Mouse (Mus musculus) myocyte (in vitro differentiated cells): ENCODE results near the gene 4930513O06Rik. TPM values are rescaled to one million over a fixed set of nuclear protein-coding genes. Genes with fewer than 3 reads are reported as not detected.

Experiments used
- H3K27me3 ChIP-seq: one replicate; pipeline ENCODE4 v1.6.1; 2011; ENCODE audit not compliant: control insufficient read depth, insufficient read depth, insufficient read length
- H3K36me3 ChIP-seq: one replicate; pipeline ENCODE4 v1.6.1; 2011; ENCODE audit not compliant: control insufficient read depth, insufficient read depth
- H3K4me2 ChIP-seq: one replicate; pipeline ENCODE4 v1.6.1; 2011; ENCODE audit warnings: low read depth, control low read depth
- H3K4me3 ChIP-seq: one replicate; pipeline ENCODE4 v1.5.1; 2011; ENCODE audit warnings: mild to moderate bottlenecking, control low read depth, moderate library complexity
- H3K79me2 ChIP-seq: one replicate; pipeline ENCODE4 v1.6.1; 2011; ENCODE audit not compliant: control insufficient read depth, insufficient read depth
- H3ac ChIP-seq: one replicate; pipeline ENCODE4 v1.6.1; 2011; ENCODE audit not compliant: control insufficient read depth, insufficient read length
- CEBPB ChIP-seq: IDR thresholded peaks from 2 replicates; pipeline ENCODE4 v1.6.1; 2011; ENCODE audit warnings: mild to moderate bottlenecking, moderate library complexity; ENCODE audit not compliant: poor library complexity, insufficient read depth, severe bottlenecking
- E2F4 ChIP-seq: IDR thresholded peaks from one replicate; pipeline ENCODE4 v1.6.1; 2011; ENCODE audit warnings: mild to moderate bottlenecking, control low read depth, moderate library complexity; ENCODE audit not compliant: insufficient read depth
- MAX ChIP-seq: IDR thresholded peaks from one replicate; pipeline ENCODE4 v1.6.1; 2011; ENCODE audit warnings: low read depth, mild to moderate bottlenecking, control low read depth
- MYOD1 ChIP-seq, 3 experiments: IDR thresholded peaks; one replicate each; pipeline ENCODE4 v1.6.1; 2011; ENCODE audit warnings: control low read depth in 2 of 3, low read depth in 2 of 3, mild to moderate bottlenecking in 2 of 3, moderate library complexity in 1 of 3; ENCODE audit not compliant: insufficient read length in 2 of 3, control insufficient read depth in 1 of 3
- MYOG ChIP-seq, 3 experiments: IDR thresholded peaks; one replicate each; pipeline ENCODE4 v1.6.1; 2011; ENCODE audit warnings: control low read depth in 2 of 3, low read depth in 2 of 3, mild to moderate bottlenecking in 2 of 3; ENCODE audit not compliant: insufficient read length in 2 of 3, control insufficient read depth in 1 of 3, insufficient read depth in 1 of 3
- POLR2A ChIP-seq: IDR thresholded peaks from one replicate; pipeline ENCODE4 v1.6.1; 2011; ENCODE audit warnings: low read depth, mild to moderate bottlenecking, control low read depth, moderate library complexity; ENCODE audit not compliant: insufficient read length
- POLR2AphosphoS2 ChIP-seq: IDR thresholded peaks from one replicate; pipeline ENCODE4 v1.6.1; 2011; ENCODE audit warnings: low read depth, control low read depth; ENCODE audit not compliant: insufficient read length
- REST ChIP-seq: IDR thresholded peaks from one replicate; pipeline ENCODE4 v1.6.1; 2011; ENCODE audit warnings: mild to moderate bottlenecking, control low read depth, moderate library complexity; ENCODE audit not compliant: insufficient read depth, insufficient read length
- SRF ChIP-seq: IDR thresholded peaks from one replicate; pipeline ENCODE4 v1.6.1; 2011; ENCODE audit warnings: low read depth; ENCODE audit not compliant: control insufficient read depth, insufficient read length
- TCF12 ChIP-seq: IDR thresholded peaks from one replicate; pipeline ENCODE4 v1.6.1; 2011; ENCODE audit warnings: mild to moderate bottlenecking, control low read depth; ENCODE audit not compliant: poor library complexity, insufficient read depth, severe bottlenecking
- TCF3 ChIP-seq: IDR thresholded peaks from one replicate; pipeline ENCODE4 v1.6.1; 2011; ENCODE audit warnings: low read depth, control low read depth; ENCODE audit not compliant: insufficient read length
- USF1 ChIP-seq: IDR thresholded peaks from one replicate; pipeline ENCODE4 v1.6.1; 2011; ENCODE audit warnings: low read depth, mild to moderate bottlenecking, control low read depth, moderate library complexity
- polyA plus RNA-seq: library from polyadenylated mRNA; unstranded; fragments of >200 nt; fragmentation: generic; extraction: Trizol; gene quantifications from one replicate; pipeline ENCODE4 v1.2.1, GENCODE M21; 2012; ENCODE audit warnings: missing spikeins

The 4930513O06Rik gene
- not detected for polyA plus RNA-seq

DNA sequence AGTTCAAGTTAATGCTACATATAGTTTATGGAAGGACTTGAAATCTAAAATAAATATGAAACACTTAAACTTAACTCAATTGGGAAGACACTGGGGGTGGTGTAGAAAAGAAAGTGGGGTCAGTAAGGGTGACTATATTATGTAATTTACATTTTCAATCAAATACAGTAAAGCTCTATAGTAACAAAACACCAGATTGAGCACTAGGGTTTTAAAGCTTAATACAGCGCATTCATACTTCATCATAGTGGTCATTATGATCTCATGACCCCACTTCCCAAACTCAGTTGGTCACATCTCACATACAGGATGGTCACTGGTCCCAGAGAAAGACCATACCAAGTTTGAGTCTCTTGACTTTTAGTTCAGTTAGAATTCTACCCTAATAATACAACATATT lies at the start of gene 4930513O06Rik:
4930513O06Rik (plus strand) TSS at position 301 of the 400 bp plus-strand sequence.
- H3ac ChIP-seq: no peak within 1 kb of the TSS
- H3K4me3 ChIP-seq: no peak within 1 kb of the TSS
- H3K27me3 ChIP-seq: no peaks in the 10 kb centered on the region
- no peaks in the 10 kb centered on the region for H3K36me3 ChIP-seq
- H3K4me2 ChIP-seq: no peak within 1 kb of the TSS
- TF ChIP-seq SRF (no peak), REST (no peak), MYOG (IDR thresholded peaks at IDR 0.05; ENCODE audit: control insufficient read depth in 1 of 3, insufficient read depth in 1 of 3, insufficient read length in 2 of 3, low read depth in 2 of 3) (no peak), MYOD1 (IDR thresholded peaks at IDR 0.05; ENCODE audit: control insufficient read depth in 1 of 3, insufficient read length in 2 of 3, low read depth in 2 of 3) (no peak), POLR2AphosphoS2 (no peak), TCF3 (no peak), POLR2A (no peak)
- H3K79me2 ChIP-seq: no peaks in the 10 kb centered on the region

DNA sequence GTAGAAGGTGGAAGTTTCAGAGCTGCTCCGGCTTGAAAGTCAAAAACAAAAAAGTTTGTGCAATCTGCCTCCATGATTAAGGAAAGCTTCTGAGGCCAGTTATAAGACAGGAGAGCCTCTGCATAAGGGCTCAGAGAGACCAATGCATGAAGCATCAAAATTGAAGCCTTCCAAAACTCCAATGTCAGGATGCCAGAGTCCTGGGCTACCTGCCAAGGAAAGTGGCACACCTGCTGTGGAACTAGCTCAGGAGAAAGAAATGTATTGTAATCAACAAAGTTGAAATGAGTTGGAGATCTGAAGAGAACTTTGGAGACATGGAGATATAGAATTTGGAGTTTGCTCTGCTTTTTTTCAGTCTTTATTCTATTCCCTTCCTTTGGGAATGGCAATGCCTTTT lies 48.4 kb upstream of the 4930513O06Rik start:
- TF ChIP-seq CEBPB (no peak), POLR2A (no peak), USF1 (no peak), SRF (no peak), MYOG (IDR thresholded peaks at IDR 0.05; ENCODE audit: control insufficient read depth in 1 of 3, insufficient read depth in 1 of 3, insufficient read length in 2 of 3, low read depth in 2 of 3) (no peak), POLR2AphosphoS2 (no peak), MYOD1 (IDR thresholded peaks at IDR 0.05; ENCODE audit: control insufficient read depth in 1 of 3, insufficient read length in 2 of 3, low read depth in 2 of 3) (no peak), MAX (no peak), TCF12 (no peak), E2F4 (no peak), TCF3 (no peak), REST (no peak)
- Histone ChIP-seq H3K36me3 (no peaks in the 10 kb centered on the region), H3K4me3 (no peak overlapping the region), H3K4me2 (no peak overlapping the region), H3K27me3 (no peaks in the 10 kb centered on the region), H3ac (no peak overlapping the region), H3K79me2 (no peaks in the 10 kb centered on the region)

DNA sequence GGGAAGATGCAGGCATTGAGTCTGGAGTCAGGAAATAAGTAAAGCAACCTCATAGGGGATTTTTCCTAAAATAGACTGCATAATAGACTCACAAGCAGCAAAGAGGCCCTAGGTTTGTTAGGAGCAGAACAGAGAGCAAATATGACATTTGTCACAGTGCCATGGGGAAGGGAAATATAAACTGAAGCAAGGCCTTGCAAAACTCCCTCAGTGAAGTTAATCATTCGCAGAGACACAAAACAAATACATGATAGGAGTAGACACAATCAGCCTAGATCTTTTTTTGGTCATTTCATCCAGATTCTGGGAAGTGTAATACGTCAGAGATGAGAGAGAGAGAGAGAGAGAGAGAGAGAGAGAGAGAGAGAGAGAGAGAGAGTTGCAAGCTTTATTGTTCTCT lies 46.7 kb upstream of the 4930513O06Rik start:
- Histone ChIP-seq H3ac (no peak overlapping the region), H3K4me2 (no peak overlapping the region), H3K27me3 (no peaks in the 10 kb centered on the region), H3K79me2 (no peaks in the 10 kb centered on the region), H3K36me3 (no peaks in the 10 kb centered on the region), H3K4me3 (no peak overlapping the region)
- TF ChIP-seq MYOD1 (IDR thresholded peaks at IDR 0.05; ENCODE audit: control insufficient read depth in 1 of 3, insufficient read length in 2 of 3, low read depth in 2 of 3) (no peak), USF1 (no peak), MYOG (IDR thresholded peaks at IDR 0.05; ENCODE audit: control insufficient read depth in 1 of 3, insufficient read depth in 1 of 3, insufficient read length in 2 of 3, low read depth in 2 of 3) (no peak), REST (no peak), POLR2AphosphoS2 (no peak), MAX (no peak), TCF3 (no peak), TCF12 (no peak)

DNA sequence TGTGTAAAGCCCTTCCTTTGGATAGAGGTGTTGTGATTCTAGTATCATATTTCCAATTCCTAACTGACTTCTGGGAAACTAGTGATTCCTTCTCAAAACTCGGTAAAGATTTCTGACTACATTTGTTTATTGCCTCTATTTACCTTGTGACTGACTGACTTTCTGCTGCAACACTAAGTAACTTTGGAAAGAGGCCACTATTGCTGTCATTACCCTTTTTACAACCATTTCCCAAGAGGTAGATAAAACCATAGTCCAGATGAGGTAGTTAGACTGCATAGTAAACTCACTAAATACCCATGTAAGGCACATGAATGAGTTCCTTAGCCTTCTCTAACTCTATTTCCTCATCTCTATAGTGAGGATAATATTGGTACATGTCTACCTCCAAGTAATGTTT lies 44.9 kb upstream of the 4930513O06Rik start:
- Histone ChIP-seq H3K79me2 (no peaks in the 10 kb centered on the region), H3K27me3 (no peaks in the 10 kb centered on the region), H3K4me2 (no peak overlapping the region), H3K36me3 (no peaks in the 10 kb centered on the region), H3ac (no peak overlapping the region), H3K4me3 (no peak overlapping the region)
- TF ChIP-seq REST (no peak), POLR2AphosphoS2 (no peak), SRF (no peak), MYOG (IDR thresholded peaks at IDR 0.05; ENCODE audit: control insufficient read depth in 1 of 3, insufficient read depth in 1 of 3, insufficient read length in 2 of 3, low read depth in 2 of 3) (no peak), POLR2A (no peak), MYOD1 (IDR thresholded peaks at IDR 0.05; ENCODE audit: control insufficient read depth in 1 of 3, insufficient read length in 2 of 3, low read depth in 2 of 3) (no peak), TCF3 (no peak), TCF12 (no peak), E2F4 (no peak), MAX (no peak), CEBPB (no peak), USF1 (no peak)

DNA sequence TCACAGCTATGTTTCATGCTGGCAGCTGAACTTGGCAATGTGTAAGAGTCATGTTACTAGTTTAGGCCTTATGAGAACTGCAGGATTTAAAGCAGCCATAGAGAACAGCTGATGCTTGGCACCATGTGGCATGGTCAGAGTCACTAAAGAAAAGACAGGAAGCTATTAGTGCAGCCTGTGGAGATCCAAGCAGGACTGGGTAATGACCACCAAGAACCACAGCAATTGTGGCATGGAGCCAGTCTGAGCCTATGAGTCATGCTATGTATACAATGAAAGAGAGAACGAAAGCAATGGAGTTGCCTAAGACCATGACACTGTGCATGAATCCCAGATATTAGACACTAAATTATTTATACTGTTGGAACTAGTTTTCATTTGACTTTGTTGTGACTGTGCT lies 34.1 kb upstream of the 4930513O06Rik start:
- Histone ChIP-seq H3K4me3 (no peak overlapping the region), H3ac (no peak overlapping the region), H3K79me2 (no peaks in the 10 kb centered on the region), H3K27me3 (no peaks in the 10 kb centered on the region), H3K36me3 (no peaks in the 10 kb centered on the region), H3K4me2 (peak overlapping the region; percentile 7)
- TF ChIP-seq MAX: no peak
- 0 out of 2 replicates have a peak, but pooled peaks have one; percentile 27 for TF ChIP-seq CEBPB
- no peak for TF ChIP-seq SRF
- TF ChIP-seq MYOG (IDR thresholded peaks at IDR 0.05; ENCODE audit: control insufficient read depth in 1 of 3, insufficient read depth in 1 of 3, insufficient read length in 2 of 3, low read depth in 2 of 3): peak in 1 of 3 experiments; percentile 43
- TF ChIP-seq MYOD1 (IDR thresholded peaks at IDR 0.05; ENCODE audit: control insufficient read depth in 1 of 3, insufficient read length in 2 of 3, low read depth in 2 of 3): peak in 2 of 3 experiments; percentile 49 to 66
